Mouse (Mus musculus) kidney, adult 11 months (tissue): ENCODE measurements around the gene Ube2dnl1.

Experiments
- DNase-seq: peaks from one replicate; pipeline ENCODE4 v3.0.0; 2022

Gene Ube2dnl1

GRCm38 (mm10) chrX:114904712-114905111 is at the start of gene Ube2dnl1:
Ube2dnl1 (plus strand) TSS chrX:114905012.
- no peak for DNase-seq

- no peak for DNase-seq
Measured at GRCm38 (mm10) chrX:114895489-114895888, 9.3 kb upstream of the Ube2dnl1 start.

- no peak for DNase-seq
Measured at GRCm38 (mm10) chrX:114897506-114897905, 7.3 kb upstream of the Ube2dnl1 start.

- DNase-seq, result no peak
Measured at GRCm38 (mm10) chrX:114903391-114903790, 1.4 kb upstream of the Ube2dnl1 start.

- DNase-seq, result no peak
Measured at GRCm38 (mm10) chrX:114907282-114907681, 2.5 kb downstream of the Ube2dnl1 start, which contains the start of gene Ube2dnl2. Ube2dnl2 (plus strand) TSS chrX:114907582.

- DNase-seq, result no peak
Measured at GRCm38 (mm10) chrX:114955066-114955465, 50.3 kb downstream of the Ube2dnl1 start.
